Mouse (Mus musculus): ENCODE measurements around the gene Mif4gd. TPM values are rescaled to one million over a fixed set of nuclear protein-coding genes. Genes with fewer than 3 reads are reported as not detected.

The Mif4gd gene
- total RNA-seq, 2 experiments from 2014 or later, result 13.3 to 14.1 TPM

GRCm38 (mm10) chr11:115615108-115615825 lies 2.5 kb upstream of the Mif4gd start:
- DNase-seq, result no peak
- intact Hi-C loops (cut with DNase I), result no loop called here

- DNase-seq, result no peak
- intact Hi-C loops (cut with DNase I), result no loop called here
Measured at GRCm38 (mm10) chr11:115614346-115615107, 1.8 kb upstream of the Mif4gd start.

- no peak for DNase-seq
- intact Hi-C loops (cut with DNase I), result no loop called here
Measured at GRCm38 (mm10) chr11:115613138-115613945, 573 bp upstream of the Mif4gd start.

GRCm38 (mm10) chr11:115612059-115612409 lies 735 bp downstream of the Mif4gd start:
- peak; percentile 85 for DNase-seq
- intact Hi-C loops (cut with DNase I), result no loop called here

- intact Hi-C loops (cut with DNase I), result no loop called here
Measured at GRCm38 (mm10) chr11:115611173-115611572, 1.6 kb downstream of the Mif4gd start.

GRCm38 (mm10) chr11:115609576-115609975 lies 3.2 kb downstream of the Mif4gd start:
- no peak for DNase-seq
- intact Hi-C loops (cut with DNase I), result no loop called here

More at GRCm38 (mm10) chr11:115611173-115611572, 1.6 kb downstream of the Mif4gd start:
- no peak for DNase-seq

- DNase-seq, result peak; percentile 82
- intact Hi-C loops (cut with DNase I), result no loop called here
Measured at GRCm38 (mm10) chr11:115608421-115609399, 4.1 kb downstream of the Mif4gd start.

GRCm38 (mm10) chr11:115606733-115607132 lies 6.0 kb downstream of the Mif4gd start:
- intact Hi-C loops (cut with DNase I), result no loop called here

GRCm38 (mm10) chr11:115604304-115604696 lies 8.5 kb downstream of the Mif4gd start:
- intact Hi-C loops (cut with DNase I), result no loop called here
- peak; percentile 33 for DNase-seq

More at GRCm38 (mm10) chr11:115606733-115607132, 6.0 kb downstream of the Mif4gd start:
- no peak for DNase-seq

- peak; percentile 91 for DNase-seq
- intact Hi-C loops (cut with DNase I), result no loop called here
Measured at GRCm38 (mm10) chr11:115603476-115604303, 9.1 kb downstream of the Mif4gd start, which contains the start of the genes Mrps7 and Gga3. Gene Mrps7, plus strand, starts transcription at chr11:115603925. Gene Gga3, minus strand, starts transcription at chr11:115604051.

GRCm38 (mm10) chr11:115603128-115603475 lies 9.7 kb downstream of the Mif4gd start:
- intact Hi-C loops (cut with DNase I), result no loop called here
- DNase-seq, result no peak

GRCm38 (mm10) chr11:115601174-115601573 lies 11.6 kb downstream of the Mif4gd start:
- DNase-seq, result no peak
- intact Hi-C loops (cut with DNase I), result no loop called here

GRCm38 (mm10) chr11:115600743-115601142 lies 12.0 kb downstream of the Mif4gd start:
- no peak for DNase-seq
- intact Hi-C loops (cut with DNase I), result no loop called here

- intact Hi-C loops (cut with DNase I), result no loop called here
- no peak for DNase-seq
Measured at GRCm38 (mm10) chr11:115599722-115600121, 13.0 kb downstream of the Mif4gd start.

GRCm38 (mm10) chr11:115598309-115598708 lies 14.5 kb downstream of the Mif4gd start:
- intact Hi-C loops (cut with DNase I), result no loop called here

GRCm38 (mm10) chr11:115595209-115595608 lies 17.6 kb downstream of the Mif4gd start:
- DNase-seq, result no peak
- intact Hi-C loops (cut with DNase I), result no loop called here

More at GRCm38 (mm10) chr11:115598309-115598708, 14.5 kb downstream of the Mif4gd start:
- DNase-seq, result no peak

GRCm38 (mm10) chr11:115590526-115591075 lies 22.2 kb downstream of the Mif4gd start:
- no peak for DNase-seq
- intact Hi-C loops (cut with DNase I), result no loop called here

- peak; percentile 29 for DNase-seq
- intact Hi-C loops (cut with DNase I), result no loop called here
Measured at GRCm38 (mm10) chr11:115587984-115588383, 24.8 kb downstream of the Mif4gd start.

- DNase-seq, result no peak
- intact Hi-C loops (cut with DNase I), result no loop called here
Measured at GRCm38 (mm10) chr11:115586403-115586802, 26.4 kb downstream of the Mif4gd start.

All from left cerebral cortex, postnatal 4 days (tissue).